Mouse (Mus musculus): Measurements from ENCODE around the gene Sec14l1. TPM values are rescaled to one million over a fixed set of nuclear protein-coding genes. Genes with fewer than 3 reads are reported as not detected.

The Sec14l1 gene
- polyA plus RNA-seq, 1 experiment from 2014 or later = 29.7 TPM

DNA sequence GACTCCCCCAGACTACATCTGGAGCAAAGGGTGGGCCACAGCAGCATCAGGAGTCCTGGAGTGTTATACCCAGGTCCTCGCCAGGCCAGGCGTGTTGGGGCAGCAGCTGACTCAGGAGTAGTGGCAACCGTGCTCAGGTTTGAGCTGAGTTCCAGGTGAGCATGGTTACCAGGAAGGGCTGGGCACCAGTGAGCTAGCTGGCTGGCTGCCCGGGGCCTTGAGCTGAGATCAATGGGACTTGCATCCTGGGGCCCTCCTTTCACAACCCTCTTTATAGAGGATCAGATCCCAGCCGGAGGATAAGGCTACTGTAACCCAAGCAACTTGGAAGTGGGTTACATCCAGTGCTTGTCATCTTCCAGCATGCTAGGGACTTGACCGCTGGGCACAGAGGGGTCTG is 90.1 kb downstream of the Sec14l1 start:
- Histone ChIP-seq H3K27ac (replicated peaks; ENCODE audit: low read depth, low read length) (no peak overlapping the region), H3K4me3 (ENCODE audit: low read depth, low read length) (no peak overlapping the region), H3K4me1 (ENCODE audit: control insufficient read depth, insufficient read depth, low read length) (peaks cover 12% of the 10 kb centered on the region; the same call in 1 of the 2 replicates), H3K9me3 (ENCODE audit: control insufficient read depth, low read length) (no peaks in the 10 kb centered on the region), H3K4me2 (ENCODE audit: low read depth, severe bottlenecking) (no peak overlapping the region), H3K9ac (ENCODE audit: low read length) (no peak overlapping the region), H3K36me3 (ENCODE audit: control insufficient read depth, insufficient read depth, low read length) (no peaks in the 10 kb centered on the region), H3K27me3 (ENCODE audit: control insufficient read depth, insufficient read depth, low read length) (peaks cover 5% of the 10 kb centered on the region; the same call in 1 of the 2 replicates)
- 83% methylated on average over 6 of the region's 6 CpGs for WGBS
- DNase-seq (ENCODE audit: low spot score) (no peak), ATAC-seq (ENCODE audit: insufficient number of reproducible peaks, low FRiP score, low TSS enrichment, low read depth) (no peak)

- no peak for ATAC-seq (ENCODE audit: insufficient number of reproducible peaks, low FRiP score, low TSS enrichment, low read depth)
- Histone ChIP-seq H3K9me3 (ENCODE audit: control insufficient read depth, low read length) (no peaks in the 10 kb centered on the region), H3K27me3 (ENCODE audit: control insufficient read depth, insufficient read depth, low read length) (peaks cover 5% of the 10 kb centered on the region; the same call in 1 of the 2 replicates), H3K4me2 (ENCODE audit: low read depth, severe bottlenecking) (no peak overlapping the region), H3K9ac (ENCODE audit: low read length) (no peak overlapping the region), H3K4me1 (ENCODE audit: control insufficient read depth, insufficient read depth, low read length) (peaks cover 11% of the 10 kb centered on the region; the same call in 1 of the 2 replicates), H3K27ac (replicated peaks; ENCODE audit: low read depth, low read length) (no peak overlapping the region), H3K36me3 (ENCODE audit: control insufficient read depth, insufficient read depth, low read length) (no peaks in the 10 kb centered on the region), H3K4me3 (ENCODE audit: low read depth, low read length) (no peak overlapping the region)
- 89% methylated on average over 9 of the region's 9 CpGs for WGBS
- DNase-seq (ENCODE audit: low spot score) = no peak
These were observed 90.5 kb downstream of the Sec14l1 start for GRCm38 (mm10) chr11:117205447-117205846.

DNA sequence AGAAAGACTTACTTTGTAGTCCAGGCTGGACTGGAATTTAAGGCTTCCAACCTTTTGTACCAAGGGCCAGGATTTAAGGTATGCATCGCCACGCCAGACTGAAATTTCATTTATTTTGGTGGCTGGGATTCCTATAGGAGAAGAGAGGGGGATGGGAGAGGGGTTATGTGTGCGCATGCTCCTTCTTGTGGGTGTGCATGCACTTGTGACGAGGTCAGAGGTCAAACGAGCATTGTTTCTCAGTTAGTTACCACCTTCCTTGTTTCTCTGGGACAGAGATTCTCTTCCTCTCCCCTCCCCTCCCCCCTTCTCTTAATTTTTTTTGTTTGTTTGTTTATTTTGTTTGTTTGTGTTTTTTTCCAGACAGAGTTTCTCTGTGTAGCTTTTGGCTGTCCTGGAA is 92.5 kb downstream of the Sec14l1 start:
- Histone ChIP-seq H3K36me3 (ENCODE audit: control insufficient read depth, insufficient read depth, low read length) (no peaks in the 10 kb centered on the region), H3K4me1 (ENCODE audit: control insufficient read depth, insufficient read depth, low read length) (peaks cover 11% of the 10 kb centered on the region; the same call in 1 of the 2 replicates), H3K4me2 (ENCODE audit: low read depth, severe bottlenecking) (no peak overlapping the region), H3K9ac (ENCODE audit: low read length) (no peak overlapping the region), H3K27ac (replicated peaks; ENCODE audit: low read depth, low read length) (no peak overlapping the region), H3K27me3 (ENCODE audit: control insufficient read depth, insufficient read depth, low read length) (no peaks in the 10 kb centered on the region), H3K9me3 (ENCODE audit: control insufficient read depth, low read length) (no peaks in the 10 kb centered on the region), H3K4me3 (ENCODE audit: low read depth, low read length) (no peak overlapping the region)
- DNase-seq (ENCODE audit: low spot score) = no peak
- 70% methylated on average over 5 of the region's 5 CpGs for WGBS
- no peak for ATAC-seq (ENCODE audit: insufficient number of reproducible peaks, low FRiP score, low TSS enrichment, low read depth)

DNA sequence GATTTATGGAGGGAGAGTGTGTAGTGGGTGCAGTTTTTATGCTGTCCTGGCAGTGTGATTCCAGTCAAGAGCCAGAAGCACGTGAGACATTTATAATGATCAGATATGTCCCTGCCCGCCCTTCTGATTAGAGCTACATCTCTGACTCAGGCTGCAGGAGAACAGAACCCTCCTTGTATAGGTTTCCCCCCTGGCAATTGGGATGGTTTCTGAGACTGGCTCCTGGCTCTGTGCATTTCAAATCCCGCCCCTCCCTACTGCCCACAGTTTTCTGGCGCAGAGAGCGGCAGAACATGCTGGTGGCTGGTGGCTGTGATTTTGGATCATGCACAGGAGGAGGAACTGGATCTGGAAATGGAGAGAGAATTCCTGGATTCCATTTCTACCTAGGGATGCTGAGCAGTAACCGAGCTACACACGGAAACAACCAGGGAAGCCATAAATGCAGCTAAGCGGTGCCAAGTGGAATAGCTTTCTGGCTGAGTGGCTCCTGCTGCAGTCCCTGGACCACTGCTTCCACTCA is 93.2 kb downstream of the Sec14l1 start:
- H3K27ac ChIP-seq (replicated peaks; ENCODE audit: low read depth, low read length) = 0 out of 2 replicates have a peak overlapping the region, but pooled peaks have one; percentile 12

More for the DNA sequence above, 93.2 kb downstream of the Sec14l1 start:
- Histone ChIP-seq H3K4me3 (ENCODE audit: low read depth, low read length) (no peak overlapping the region), H3K9me3 (ENCODE audit: control insufficient read depth, low read length) (no peaks in the 10 kb centered on the region), H3K27me3 (ENCODE audit: control insufficient read depth, insufficient read depth, low read length) (no peaks in the 10 kb centered on the region), H3K36me3 (ENCODE audit: control insufficient read depth, insufficient read depth, low read length) (no peaks in the 10 kb centered on the region), H3K4me2 (ENCODE audit: low read depth, severe bottlenecking) (no peak overlapping the region), H3K4me1 (ENCODE audit: control insufficient read depth, insufficient read depth, low read length) (peaks cover 11% of the 10 kb centered on the region; the same call in 1 of the 2 replicates), H3K9ac (ENCODE audit: low read length) (no peak overlapping the region; the same call in 1 of the 2 replicates)
- ATAC-seq (ENCODE audit: insufficient number of reproducible peaks, low FRiP score, low TSS enrichment, low read depth) (no peak), DNase-seq (ENCODE audit: low spot score) (no peak)
- WGBS = 83% methylated on average over 8 of the region's 8 CpGs

Small RNAs within 50 kb of the gene (microRNA-seq; reads per million reads assigned to microRNA genes)
- gene Gm24323 = not detected
- gene Mir6516 = 1.2 reads per million

Other genes with a start within 250 kb of the Sec14l1 start
- 0.62 and 0.99 TPM in 2 replicates for gene Mgat5b, start 196.3 kb upstream of the Sec14l1 start, polyA plus RNA-seq (2014; fragmentation: Nextera tagmentation; extraction: Ambion mirVana)
- gene Sept9, start 84.5 kb downstream of the Sec14l1 start, polyA plus RNA-seq (2014; fragmentation: Nextera tagmentation; extraction: Ambion mirVana) = 208 and 226 TPM in 2 replicates